Mouse (Mus musculus) kidney, adult 2 months (tissue): ENCODE results near the gene Rtn4ip1.

Experiments
- CTCF ChIP-seq: fragments of 200-500 bp; conservative IDR thresholded peaks from 2 replicates; pipeline ENCODE4 v1.5.1; 2011; ENCODE audit warnings: low read depth, mild to moderate bottlenecking, control low read depth, low read length, moderate library complexity, mixed read lengths; ENCODE audit not compliant: insufficient read depth, insufficient read length
- POLR2A ChIP-seq: fragments of 200-500 bp; IDR thresholded peaks from one replicate; pipeline ENCODE4 v1.6.1; 2011; ENCODE audit warnings: low read depth, low read length, control low read depth

- TF ChIP-seq CTCF = no peak
- TF ChIP-seq POLR2A = no peak
Measured at GRCm38 (mm10) chr10:43871458-43871857, 30.1 kb upstream of the Rtn4ip1 start.
